Mouse (Mus musculus) cortical plate, adult 2 months (tissue): ENCODE results near the gene Trappc3.

Experiments used
- CTCF ChIP-seq: fragments of 200-500 bp; IDR thresholded peaks from 2 replicates; pipeline ENCODE4 v1.5.1; 2011; ENCODE audit warnings: mild to moderate bottlenecking, control low read depth, low read length; ENCODE audit not compliant: insufficient read depth; ENCODE audit errors: extremely low read depth
- POLR2A ChIP-seq: fragments of 200-500 bp; IDR thresholded peaks from 2 replicates; pipeline ENCODE4 v1.6.1; 2011; ENCODE audit warnings: mild to moderate bottlenecking, low read length, control low read depth; ENCODE audit not compliant: insufficient read depth; ENCODE audit errors: extremely low read depth

- TF ChIP-seq POLR2A (no peak), CTCF (no peak)
These were observed 16.4 kb downstream of the Trappc3 start for GRCm38 (mm10) chr4:126278565-126278915.
